Mouse (Mus musculus) CH12.LX (cell line): ENCODE data around the gene Prr18. TPM values are rescaled to one million over a fixed set of nuclear protein-coding genes. Genes with fewer than 3 reads are reported as not detected.

Experiments used
- DNase-seq: peaks from one replicate; pipeline ENCODE4 v3.0.0-alpha.2; 2013; ENCODE audit errors: extremely low read depth
- H3K27ac ChIP-seq: 2 replicates; pipeline ENCODE4 v1.5.1; 2012; ENCODE audit warnings: low read depth, mild to moderate bottlenecking, control low read depth, moderate library complexity; ENCODE audit not compliant: insufficient read depth
- H3K27me3 ChIP-seq: replicated peaks from 2 replicates; pipeline ENCODE3; 2012; ENCODE audit warnings: inconsistent platforms
- H3K36me3 ChIP-seq, 2 experiments: replicated peaks in 1 of 2; 2 replicates each; pipeline versions ENCODE3 to v1.6.1; 2012; ENCODE audit warnings: inconsistent platforms in 1 of 2, low read length in 1 of 2, mild to moderate bottlenecking in 1 of 2, mixed read lengths in 1 of 2, moderate library complexity in 1 of 2; ENCODE audit not compliant: control insufficient read depth in 1 of 2, insufficient read depth in 1 of 2
- H3K4me1 ChIP-seq, 2 experiments: 2 replicates each; pipeline ENCODE4 v1.6.1; 2012; ENCODE audit warnings: inconsistent platforms in 1 of 2, moderate library complexity in 1 of 2; ENCODE audit not compliant: insufficient read depth in 2 of 2, control insufficient read depth in 1 of 2
- H3K4me2 ChIP-seq: 2 replicates; pipeline ENCODE4 v1.6.1; 2012; ENCODE audit warnings: low read depth, mild to moderate bottlenecking, control low read depth; ENCODE audit not compliant: poor library complexity, insufficient read depth, severe bottlenecking
- H3K4me3 ChIP-seq, 3 experiments: fragments of 150-350 bp in 1 of 3; sonication (generic) in 1 of 3; replicated peaks in 1 of 3; 2 replicates each; pipeline versions ENCODE3 to v1.5.1; 2011 to 2012; ENCODE audit warnings: low read depth in 2 of 3, low read length in 2 of 3, mild to moderate bottlenecking in 2 of 3, moderate library complexity in 2 of 3, control low read depth in 1 of 3, improper control_type of control experiment in 1 of 3, inconsistent platforms in 1 of 3, mixed read lengths in 1 of 3; ENCODE audit not compliant: poor library complexity in 1 of 3
- H3K79me2 ChIP-seq: replicated peaks from 2 replicates; pipeline ENCODE4 v1.6.1; 2012; ENCODE audit warnings: mild to moderate bottlenecking, moderate library complexity; ENCODE audit not compliant: control insufficient read depth, poor library complexity, insufficient read depth, severe bottlenecking; ENCODE audit errors: extremely low read depth
- H3K9ac ChIP-seq: 2 replicates; pipeline ENCODE4 v1.6.1; 2012; ENCODE audit warnings: low read depth, mild to moderate bottlenecking, control low read depth, moderate library complexity; ENCODE audit not compliant: insufficient read depth
- H3K9me3 ChIP-seq: replicated peaks from 2 replicates; pipeline ENCODE3; 2012; ENCODE audit warnings: low read length, inconsistent platforms, mixed read lengths
- CTCF ChIP-seq, 2 experiments: IDR thresholded peaks in 1 of 2; conservative IDR thresholded peaks in 1 of 2; 2 replicates each; pipeline ENCODE4 v1.5.1; 2011 to 2012; ENCODE audit warnings: low read depth in 2 of 2, low read length in 2 of 2, improper control_type of control experiment in 1 of 2, inconsistent platforms in 1 of 2, mild to moderate bottlenecking in 1 of 2, moderate library complexity in 1 of 2
- E2F4 ChIP-seq: IDR thresholded peaks from 2 replicates; pipeline ENCODE4 v1.6.1; 2011; ENCODE audit warnings: low read depth, low read length, improper control_type of control experiment; ENCODE audit not compliant: insufficient replicate concordance
- JUN ChIP-seq: IDR thresholded peaks from 2 replicates; pipeline ENCODE4 v1.6.1; 2011; ENCODE audit warnings: low read depth, mild to moderate bottlenecking, low read length, improper control_type of control experiment, moderate library complexity; ENCODE audit not compliant: insufficient read depth
- MAX ChIP-seq: IDR thresholded peaks from 2 replicates; pipeline ENCODE4 v1.6.1; 2011; ENCODE audit warnings: low read length, improper control_type of control experiment
- RAD21 ChIP-seq: IDR thresholded peaks from 2 replicates; pipeline ENCODE4 v1.6.1; 2011; ENCODE audit warnings: low read depth, mild to moderate bottlenecking, low read length, improper control_type of control experiment, moderate library complexity
- SMC3 ChIP-seq: IDR thresholded peaks from 2 replicates; pipeline ENCODE4 v1.6.1; 2011; ENCODE audit warnings: low read depth, low read length, improper control_type of control experiment
- ZMIZ1 ChIP-seq: IDR thresholded peaks from 2 replicates; pipeline ENCODE4 v1.6.1; 2012; ENCODE audit warnings: low read depth, mild to moderate bottlenecking, inconsistent platforms, low read length, improper control_type of control experiment
- dilution Hi-C: fragments of 300-500 bp; cut with MboI; formaldehyde crosslinking; loops from 2 replicates; pipeline ENCODE4 v1.14.3; 2020; ENCODE audit warnings: low sequenced_read_pairs; ENCODE audit not compliant: extremely low pct_unique_long_range_greater_than_20kb, extremely low pct_ligation_motif_present
- in situ Hi-C: fragments of 300-500 bp; cut with MboI; formaldehyde crosslinking; loops from 3 replicates; pipeline ENCODE4 v1.14.3; 2019; ENCODE audit warnings: low sequenced_read_pairs, low pct_ligation_motif_present, low pct_unique_long_range_greater_than_20kb, mixed read lengths
- polyA plus RNA-seq: library from polyadenylated mRNA; unstranded; fragments of >175 nt; gene quantifications from 2 replicates; pipeline ENCODE4 v1.2.1, GENCODE M21; 2012; ENCODE audit warnings: low read depth; ENCODE audit not compliant: insufficient read length
- total RNA-seq, 2 experiments: library from RNA; depleted of rRNA; stranded (reverse); fragments of 300-350 nt in 1 of 2; fragments of >200 nt in 1 of 2; gene quantifications; 2 replicates each; pipeline ENCODE4 v1.2.3; 2012 to 2014

The Prr18 gene
- total and polyA plus RNA-seq, 3 experiments: 0.07 to 0.12 (median 0.08) TPM

GRCm38 (mm10) chr17:8388463-8388862 lies 51.2 kb downstream of the Prr18 start:
- no peak overlapping the region for H3K4me2 ChIP-seq
- H3K9ac ChIP-seq: no peak overlapping the region
- dilution Hi-C loops: no loop called here
- peaks cover 0 to 11% of the 10 kb centered on the region in 2 experiments; a peak in 2 of 4 replicates for H3K4me1 ChIP-seq
- in situ Hi-C loops: no loop called here
- no peak for DNase-seq
- H3K36me3 ChIP-seq: no peaks in the 10 kb centered on the region
- TF ChIP-seq SMC3: peak; percentile 56
- no peak for TF ChIP-seq ZMIZ1
- TF ChIP-seq CTCF (conservative IDR thresholded peaks at IDR 0.05 in 1 of 2, IDR thresholded peaks at IDR 0.05 in 1 of 2; ENCODE audit: low read depth in 2 of 2, low read length in 2 of 2): peak in 1 of 2 experiments; percentile 72; a peak in 2 of 4 replicates
- no peak for TF ChIP-seq JUN
- TF ChIP-seq RAD21: peak; percentile 57
- no peak overlapping the region for H3K27ac ChIP-seq
- H3K4me3 ChIP-seq: no peak overlapping the region
- H3K79me2 ChIP-seq: no peaks in the 10 kb centered on the region
- no peaks in the 10 kb centered on the region for H3K27me3 ChIP-seq
- H3K9me3 ChIP-seq: no peaks in the 10 kb centered on the region

GRCm38 (mm10) chr17:8388990-8389789 lies 51.9 kb downstream of the Prr18 start:
- Histone ChIP-seq H3K79me2 (no peaks in the 10 kb centered on the region), H3K4me2 (peak overlapping the region; percentile 46), H3K27ac (no peak overlapping the region), H3K36me3 (no peaks in the 10 kb centered on the region), H3K27me3 (no peaks in the 10 kb centered on the region), H3K9ac (no peak overlapping the region), H3K4me1 (peaks cover 0 to 11% of the 10 kb centered on the region in 2 experiments; a peak in 2 of 4 replicates), H3K9me3 (no peaks in the 10 kb centered on the region), H3K4me3 (no peak overlapping the region)
- in situ Hi-C loops (no loop called here), dilution Hi-C loops (no loop called here)
- peak in 1 of 2 experiments; percentile 37; a peak in 1 of 4 replicates for TF ChIP-seq CTCF (conservative IDR thresholded peaks at IDR 0.05 in 1 of 2, IDR thresholded peaks at IDR 0.05 in 1 of 2; ENCODE audit: low read depth in 2 of 2, low read length in 2 of 2)
- peak; percentile 20 for TF ChIP-seq RAD21
- no peak for TF ChIP-seq MAX
- DNase-seq: no peak

GRCm38 (mm10) chr17:8389790-8390095 lies 52.5 kb downstream of the Prr18 start:
- dilution Hi-C loops: no loop called here
- Histone ChIP-seq H3K4me1 (peaks cover 0 to 11% of the 10 kb centered on the region in 2 experiments; a peak in 2 of 4 replicates), H3K4me2 (peak overlapping the region; percentile 46), H3K9me3 (no peaks in the 10 kb centered on the region), H3K27me3 (no peaks in the 10 kb centered on the region), H3K9ac (no peak overlapping the region), H3K4me3 (no peak overlapping the region), H3K79me2 (no peaks in the 10 kb centered on the region), H3K36me3 (no peaks in the 10 kb centered on the region), H3K27ac (no peak overlapping the region)
- DNase-seq: no peak
- in situ Hi-C loops: loop anchor here (10.0 kb wide), 1 partner anchor 75 kb away; no protein-coding TSS in a partner anchor
- peak in 1 of 2 experiments; percentile 0; a peak in 2 of 4 replicates for TF ChIP-seq CTCF (conservative IDR thresholded peaks at IDR 0.05 in 1 of 2, IDR thresholded peaks at IDR 0.05 in 1 of 2; ENCODE audit: low read depth in 2 of 2, low read length in 2 of 2)
- no peak for TF ChIP-seq E2F4
